Mouse (Mus musculus): Measurements from ENCODE around the gene Atp8a1. TPM values are rescaled to one million over a fixed set of nuclear protein-coding genes. Genes with fewer than 3 reads are reported as not detected.
A peak's percentile ranks its signal among the peaks of the same experiment; 100 is the strongest.

Gene Atp8a1
- polyA plus RNA-seq, 1 experiment from 2014 or later = 41.5 TPM

DNA sequence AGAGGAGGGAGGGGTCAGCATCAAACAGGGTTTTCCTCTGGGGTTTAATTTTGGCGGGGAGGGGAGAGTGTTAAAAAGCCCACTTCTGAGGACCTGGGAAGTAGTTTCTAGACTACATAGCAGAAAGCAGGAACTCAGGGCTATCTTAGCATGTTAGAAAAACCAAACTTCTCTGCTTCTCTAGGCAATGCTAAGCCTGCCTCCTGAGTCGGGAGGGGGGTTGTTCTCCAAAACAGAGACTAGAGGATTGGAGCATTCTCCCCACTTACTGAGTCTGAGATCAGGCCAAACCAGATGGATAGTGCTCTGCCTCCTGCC lies 237.8 kb downstream of the Atp8a1 start:
- Histone ChIP-seq H3K27me3 (replicated peaks; ENCODE audit: control insufficient read depth, insufficient read depth, low read length) (peaks cover 37% of the 10 kb centered on the region), H3K27ac (ENCODE audit: low read length) (no peak overlapping the region), H3K4me1 (replicated peaks; ENCODE audit: control insufficient read depth, insufficient read depth, low read length) (peaks cover 19% of the 10 kb centered on the region), H3K9me3 (ENCODE audit: control insufficient read depth, low read length) (no peaks in the 10 kb centered on the region), H3K4me3 (replicated peaks; ENCODE audit: low read length) (no peak overlapping the region), H3K9ac (replicated peaks; ENCODE audit: low read depth, low read length) (no peak overlapping the region), H3K36me3 (ENCODE audit: control insufficient read depth, insufficient read depth) (no peaks in the 10 kb centered on the region), H3K4me2 (ENCODE audit: low read length) (no peak overlapping the region)
- 24% methylated on average over 2 of the region's 2 CpGs for WGBS
- ATAC-seq = no peak

- Histone ChIP-seq H3K27ac (ENCODE audit: low read length) (no peak overlapping the region), H3K4me3 (replicated peaks; ENCODE audit: low read length) (peak overlapping the region; percentile 48), H3K4me1 (replicated peaks; ENCODE audit: control insufficient read depth, insufficient read depth, low read length) (peaks cover 19% of the 10 kb centered on the region), H3K27me3 (replicated peaks; ENCODE audit: control insufficient read depth, insufficient read depth, low read length) (peaks cover 37% of the 10 kb centered on the region), H3K9ac (replicated peaks; ENCODE audit: low read depth, low read length) (no peak overlapping the region; the same call in 1 of the 2 replicates), H3K36me3 (ENCODE audit: control insufficient read depth, insufficient read depth) (no peaks in the 10 kb centered on the region), H3K4me2 (ENCODE audit: low read length) (peak overlapping the region; percentile 89), H3K9me3 (ENCODE audit: control insufficient read depth, low read length) (no peaks in the 10 kb centered on the region)
- 0 out of 2 replicates have a peak, but pooled peaks have one; percentile 4 for ATAC-seq
- 7% methylated on average over 31 of the region's 31 CpGs for WGBS
Observed at GRCm38 (mm10) chr5:67608674-67609519, 238.3 kb downstream of the Atp8a1 start.

DNA sequence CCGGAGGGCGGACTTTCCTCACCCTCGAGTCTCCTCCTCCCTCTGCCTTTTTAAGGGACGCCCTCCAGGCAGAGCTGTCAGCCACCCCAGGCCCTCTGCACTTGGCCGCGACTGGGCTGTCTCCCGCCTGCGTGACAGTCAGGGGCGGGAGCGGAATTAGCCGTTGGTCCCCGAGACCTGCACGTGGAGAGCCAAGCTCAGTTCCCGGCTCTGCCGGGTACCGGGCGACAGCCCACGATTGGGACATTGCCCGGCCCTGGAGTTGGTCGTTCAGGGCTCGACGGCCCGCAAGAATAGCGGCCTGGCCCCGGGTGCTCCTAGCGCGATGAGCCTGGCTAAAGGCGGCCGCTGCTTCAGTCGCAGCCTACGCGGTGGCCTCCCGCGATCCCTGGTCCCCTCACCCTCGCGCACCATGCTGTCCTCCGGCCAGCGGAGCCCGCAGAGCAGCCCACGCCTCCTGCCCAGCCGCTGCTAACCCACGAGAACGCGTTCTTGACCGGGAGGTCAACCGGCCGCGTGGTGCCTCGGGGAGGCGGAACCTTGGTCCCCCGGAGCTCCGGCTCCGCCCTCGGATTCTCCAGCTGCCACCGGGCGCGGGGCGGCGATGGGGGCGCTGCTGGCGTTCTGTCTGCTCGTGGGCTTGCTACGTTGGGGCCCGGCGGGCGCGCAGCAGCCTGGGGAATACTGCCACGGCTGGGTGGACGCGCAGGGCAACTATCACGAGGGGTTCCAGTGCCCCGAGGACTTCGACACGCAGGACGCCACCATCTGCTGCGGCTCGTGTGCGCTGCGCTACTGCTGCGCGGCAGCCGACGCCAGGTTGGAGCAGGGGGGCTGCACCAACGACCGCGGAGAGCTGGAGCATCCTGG lies 239.2 kb downstream of the Atp8a1 start, which contains the start of gene Shisa3:
TSS of gene Shisa3 (plus strand) at position 79 of the 870 bp plus-strand sequence.
- peak; percentile 74 for ATAC-seq
- H3K36me3 ChIP-seq (ENCODE audit: control insufficient read depth, insufficient read depth) = no peaks in the 10 kb centered on the region
- under 1% methylated on average over 86 of the region's 86 CpGs for WGBS
- H3K9ac ChIP-seq (replicated peaks; ENCODE audit: low read depth, low read length) = peak within 1 kb of the TSS; percentile 54
- peak within 1 kb of the TSS; percentile 89 for H3K4me2 ChIP-seq (ENCODE audit: low read length)
- H3K4me1 ChIP-seq (replicated peaks; ENCODE audit: control insufficient read depth, insufficient read depth, low read length) = peaks cover 19% of the 10 kb centered on the region
- no peaks in the 10 kb centered on the region for H3K9me3 ChIP-seq (ENCODE audit: control insufficient read depth, low read length)
- peaks cover 37% of the 10 kb centered on the region for H3K27me3 ChIP-seq (replicated peaks; ENCODE audit: control insufficient read depth, insufficient read depth, low read length)
- peak within 1 kb of the TSS; percentile 48 for H3K4me3 ChIP-seq (replicated peaks; ENCODE audit: low read length)
- no peak within 1 kb of the TSS for H3K27ac ChIP-seq (ENCODE audit: low read length)

- Histone ChIP-seq H3K4me1 (replicated peaks; ENCODE audit: control insufficient read depth, insufficient read depth, low read length) (peaks cover 19% of the 10 kb centered on the region), H3K4me3 (replicated peaks; ENCODE audit: low read length) (peak overlapping the region; percentile 48), H3K4me2 (ENCODE audit: low read length) (peak overlapping the region; percentile 89), H3K9me3 (ENCODE audit: control insufficient read depth, low read length) (no peaks in the 10 kb centered on the region), H3K27ac (ENCODE audit: low read length) (no peak overlapping the region), H3K27me3 (replicated peaks; ENCODE audit: control insufficient read depth, insufficient read depth, low read length) (peaks cover 37% of the 10 kb centered on the region), H3K9ac (replicated peaks; ENCODE audit: low read depth, low read length) (peak overlapping the region; percentile 54; the same call in 1 of the 2 replicates), H3K36me3 (ENCODE audit: control insufficient read depth, insufficient read depth) (no peaks in the 10 kb centered on the region)
- whole genome bisulfite sequencing = under 1% methylated on average over 66 of the region's 66 CpGs
- peak; percentile 4; the same call in 1 of the 2 replicates for ATAC-seq
Observed at GRCm38 (mm10) chr5:67606916-67607803, 240.1 kb downstream of the Atp8a1 start.

DNA sequence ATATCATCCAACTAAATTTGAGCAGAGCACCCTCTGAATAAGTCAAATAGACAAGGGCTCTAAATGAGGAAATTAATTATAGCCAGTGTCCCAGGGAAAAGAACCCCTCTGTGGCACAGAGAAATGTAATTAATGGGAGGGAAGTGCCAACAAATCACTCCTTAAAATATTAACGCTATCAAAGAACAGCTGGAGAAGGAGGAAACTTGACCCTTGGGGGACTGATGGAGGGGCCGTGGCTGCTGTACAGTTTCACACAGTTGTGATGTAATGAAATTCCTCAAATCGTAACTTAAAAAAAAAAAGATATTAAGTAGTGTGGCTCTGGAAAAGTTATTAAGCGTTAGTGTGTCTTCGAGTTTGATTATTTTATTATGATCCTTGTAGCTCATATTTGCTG lies 241.3 kb downstream of the Atp8a1 start:
- no peaks in the 10 kb centered on the region for H3K36me3 ChIP-seq (ENCODE audit: control insufficient read depth, insufficient read depth)
- ATAC-seq = no peak
- WGBS = 40% methylated on average over 5 of the region's 5 CpGs
- H3K9me3 ChIP-seq (ENCODE audit: control insufficient read depth, low read length) = no peaks in the 10 kb centered on the region
- no peak overlapping the region for H3K9ac ChIP-seq (replicated peaks; ENCODE audit: low read depth, low read length)
- H3K4me2 ChIP-seq (ENCODE audit: low read length) = no peak overlapping the region
- H3K27ac ChIP-seq (ENCODE audit: low read length) = no peak overlapping the region
- H3K27me3 ChIP-seq (replicated peaks; ENCODE audit: control insufficient read depth, insufficient read depth, low read length) = peaks cover 37% of the 10 kb centered on the region
- peaks cover 19% of the 10 kb centered on the region for H3K4me1 ChIP-seq (replicated peaks; ENCODE audit: control insufficient read depth, insufficient read depth, low read length)
- no peak overlapping the region for H3K4me3 ChIP-seq (replicated peaks; ENCODE audit: low read length)

GRCm38 (mm10) chr5:67599935-67600334 lies 247.3 kb downstream of the Atp8a1 start:
- no peaks in the 10 kb centered on the region for H3K27me3 ChIP-seq (replicated peaks; ENCODE audit: control insufficient read depth, insufficient read depth, low read length)
- no peak overlapping the region for H3K27ac ChIP-seq (ENCODE audit: low read length)
- 95% methylated on average over 9 of the region's 9 CpGs for WGBS

DNA sequence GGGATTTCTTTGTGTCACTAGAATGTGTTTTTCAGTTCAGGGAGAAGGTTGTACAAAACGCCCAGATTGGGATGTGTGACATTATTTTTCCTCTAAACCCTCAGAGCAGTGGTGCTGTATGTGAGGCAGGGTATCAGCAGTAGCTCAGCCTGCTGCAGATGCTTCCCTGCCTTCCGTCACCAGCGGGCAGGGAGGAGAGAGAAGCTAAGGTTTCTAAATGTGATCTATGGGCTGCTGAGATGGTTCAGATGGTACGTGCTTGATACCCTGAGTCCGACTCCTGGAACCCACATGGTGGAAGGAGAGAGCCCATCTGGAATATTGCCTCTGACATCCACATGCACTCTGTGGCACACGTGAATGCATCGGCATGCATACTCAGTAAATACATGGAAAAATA lies 251.6 kb downstream of the Atp8a1 start:
- 84% methylated on average over 7 of the region's 7 CpGs for WGBS

More at GRCm38 (mm10) chr5:67599935-67600334, 247.3 kb downstream of the Atp8a1 start:
- Histone ChIP-seq H3K4me3 (replicated peaks; ENCODE audit: low read length) (no peak overlapping the region), H3K4me2 (ENCODE audit: low read length) (no peak overlapping the region), H3K9ac (replicated peaks; ENCODE audit: low read depth, low read length) (no peak overlapping the region), H3K4me1 (replicated peaks; ENCODE audit: control insufficient read depth, insufficient read depth, low read length) (no peaks in the 10 kb centered on the region), H3K9me3 (ENCODE audit: control insufficient read depth, low read length) (no peaks in the 10 kb centered on the region), H3K36me3 (ENCODE audit: control insufficient read depth, insufficient read depth) (no peaks in the 10 kb centered on the region)
- no peak for ATAC-seq

DNA sequence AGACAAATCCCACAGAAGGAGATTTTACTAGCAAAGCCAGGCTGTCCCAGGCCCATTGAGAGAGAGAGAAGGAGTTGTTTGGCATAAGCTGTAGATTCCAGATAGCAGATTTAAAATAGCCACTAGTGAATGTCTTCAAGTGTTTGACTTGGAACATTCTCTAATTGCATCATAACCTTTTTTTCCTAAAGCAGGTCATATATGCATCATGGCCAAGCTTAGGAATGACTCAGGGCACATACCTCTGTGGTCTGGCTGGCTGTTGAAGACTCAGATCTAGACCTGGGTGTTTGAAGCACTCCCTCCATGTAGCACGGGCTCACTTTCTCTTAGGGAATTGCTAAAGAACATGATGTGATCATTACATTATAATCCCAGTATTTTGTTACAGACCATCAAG lies 252.2 kb downstream of the Atp8a1 start:
- H3K4me1 ChIP-seq (replicated peaks; ENCODE audit: control insufficient read depth, insufficient read depth, low read length) = no peaks in the 10 kb centered on the region
- no peaks in the 10 kb centered on the region for H3K27me3 ChIP-seq (replicated peaks; ENCODE audit: control insufficient read depth, insufficient read depth, low read length)
- no peak overlapping the region for H3K4me2 ChIP-seq (ENCODE audit: low read length)
- no peaks in the 10 kb centered on the region for H3K9me3 ChIP-seq (ENCODE audit: control insufficient read depth, low read length)
- no peak overlapping the region for H3K4me3 ChIP-seq (replicated peaks; ENCODE audit: low read length)
- H3K9ac ChIP-seq (replicated peaks; ENCODE audit: low read depth, low read length) = no peak overlapping the region
- H3K27ac ChIP-seq (ENCODE audit: low read length) = no peak overlapping the region
- WGBS = 87% methylated on average over 1 of the region's 1 CpGs
- no peaks in the 10 kb centered on the region for H3K36me3 ChIP-seq (ENCODE audit: control insufficient read depth, insufficient read depth)
- ATAC-seq = no peak

More for the DNA sequence above, 251.6 kb downstream of the Atp8a1 start:
- ATAC-seq = no peak
- Histone ChIP-seq H3K4me2 (ENCODE audit: low read length) (no peak overlapping the region), H3K4me1 (replicated peaks; ENCODE audit: control insufficient read depth, insufficient read depth, low read length) (no peaks in the 10 kb centered on the region), H3K27me3 (replicated peaks; ENCODE audit: control insufficient read depth, insufficient read depth, low read length) (no peaks in the 10 kb centered on the region), H3K9ac (replicated peaks; ENCODE audit: low read depth, low read length) (no peak overlapping the region), H3K9me3 (ENCODE audit: control insufficient read depth, low read length) (no peaks in the 10 kb centered on the region), H3K36me3 (ENCODE audit: control insufficient read depth, insufficient read depth) (no peaks in the 10 kb centered on the region), H3K4me3 (replicated peaks; ENCODE audit: low read length) (no peak overlapping the region), H3K27ac (ENCODE audit: low read length) (no peak overlapping the region)
